Mouse (Mus musculus) adipocyte (in vitro differentiated cells): ENCODE measurements around the gene Olfr1335.
"Not testable (repeated sequence)": the region's sequence is repeated elsewhere in the genome, so short reads cannot be mapped to it uniquely, and the experiment has no call there.

Experiments used
- DNase-seq: peaks from one replicate; pipeline ENCODE4 v3.0.0-alpha.2; 2016; ENCODE audit warnings: low spot score

Olfr1335 gene

GRCm38 (mm10) chr4:118809844-118810243, at the start of gene Olfr1335:
TSS of gene Olfr1335 (minus strand) at chr4:118809944.
- no peak for DNase-seq

- DNase-seq: no peak
Measured at GRCm38 (mm10) chr4:118836179-118836578, 26.4 kb upstream of the Olfr1335 start, which contains the start of gene Olfr1333. TSS of gene Olfr1333 (minus strand) at chr4:118836279.

- DNase-seq: no peak
Measured at GRCm38 (mm10) chr4:118818921-118819320, 9.2 kb upstream of the Olfr1335 start.

DNA sequence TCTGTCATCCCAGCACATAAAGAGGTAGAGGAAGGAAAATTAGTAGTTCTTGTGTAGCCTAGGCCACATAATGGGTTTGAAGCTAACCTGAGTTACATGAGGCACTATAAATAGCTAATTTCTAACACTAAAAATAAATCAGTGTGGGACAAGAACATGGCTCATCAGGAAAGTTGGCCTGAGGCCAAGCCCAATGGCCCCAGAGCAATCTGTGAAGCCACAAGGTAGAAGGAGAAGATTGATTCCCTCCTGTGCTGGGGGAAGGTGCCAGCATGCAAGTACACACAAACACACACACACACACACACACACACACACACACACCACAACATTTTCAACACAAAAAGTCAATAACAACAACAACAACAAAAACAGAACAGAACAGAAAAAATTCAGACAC, 16.9 kb downstream of the Olfr1335 start:
- DNase-seq: not testable (repeated sequence)

- DNase-seq: no peak
Measured at GRCm38 (mm10) chr4:118782486-118782885, 27.3 kb downstream of the Olfr1335 start, which contains the start of gene Olfr1337. TSS of gene Olfr1337 (minus strand) at chr4:118782586.
